Mouse (Mus musculus) G1E (cell line): ENCODE data around the gene Max. TPM values are rescaled to one million over a fixed set of nuclear protein-coding genes. Genes with fewer than 3 reads are reported as not detected.
A peak's percentile ranks its signal among the peaks of the same experiment; 100 is the strongest.

Experiments
- ATAC-seq: 2 replicates; pipeline ENCODE4 v1.8.0; 2016; ENCODE audit warnings: mild to moderate bottlenecking; ENCODE audit not compliant: insufficient number of reproducible peaks, poor library complexity, low FRiP score, severe bottlenecking; ENCODE audit errors: extremely low read depth
- DNase-seq: peaks from one replicate; pipeline ENCODE4 v3.0.0; 2012; ENCODE audit warnings: low spot score
- H3K27me3 ChIP-seq: 2 replicates; pipeline ENCODE4 v1.6.1; 2012; ENCODE audit warnings: mild to moderate bottlenecking, low read length, inconsistent platforms; ENCODE audit not compliant: insufficient read depth
- H3K36me3 ChIP-seq: replicated peaks from 2 replicates; pipeline ENCODE3; 2012; ENCODE audit warnings: mild to moderate bottlenecking, inconsistent platforms
- H3K4me1 ChIP-seq: 2 replicates; pipeline ENCODE4 v1.6.1; 2012; ENCODE audit warnings: low read depth, low read length, inconsistent platforms, mixed read lengths; ENCODE audit not compliant: insufficient read depth
- H3K4me3 ChIP-seq: 2 replicates; pipeline ENCODE4 v1.5.1; 2012; ENCODE audit warnings: low read depth, mild to moderate bottlenecking, inconsistent platforms, low read length, moderate library complexity, mixed read lengths
- H3K9me3 ChIP-seq: replicated peaks from 2 replicates; pipeline ENCODE4 v1.6.1; 2012; ENCODE audit warnings: inconsistent platforms
- CTCF ChIP-seq: IDR thresholded peaks from 2 replicates; pipeline ENCODE4 v1.5.1; 2012; ENCODE audit warnings: low read depth, low read length, inconsistent platforms, mixed read lengths
- GATA1 ChIP-seq: IDR thresholded peaks from 2 replicates; pipeline ENCODE4 v1.6.1; 2012; ENCODE audit warnings: borderline replicate concordance, low read length, inconsistent platforms, mixed read lengths
- GATA2 ChIP-seq: IDR thresholded peaks from 2 replicates; pipeline ENCODE4 v1.6.1; 2012; ENCODE audit warnings: low read depth, low read length, inconsistent platforms, borderline replicate concordance
- POLR2AphosphoS5 ChIP-seq: IDR thresholded peaks from 2 replicates; pipeline ENCODE4 v1.6.1; 2012; ENCODE audit warnings: low read depth, low read length, inconsistent platforms; ENCODE audit not compliant: insufficient replicate concordance
- TAL1 ChIP-seq: conservative IDR thresholded peaks from 2 replicates; pipeline ENCODE4 v1.6.1; 2012; ENCODE audit warnings: low read depth, low read length, inconsistent platforms, mixed read lengths
- polyA plus RNA-seq: library from polyadenylated mRNA; stranded (reverse); fragments of >175 nt; gene quantifications from 2 replicates; pipeline ENCODE4 v1.2.3, GENCODE M21; 2012
- total RNA-seq, 2 experiments: library from RNA; stranded (forward) in 1 of 2; stranded (reverse) in 1 of 2; fragments of 200-1000 nt in 1 of 2; fragments of >200 nt in 1 of 2; fragmentation: Nextera tagmentation in 1 of 2; gene quantifications; 2 replicates each; pipeline ENCODE4 v1.2.3; 2014 to 2017

The Max gene
- total and polyA plus RNA-seq, 3 experiments, result 136 to 252 (median 144) TPM

DNA sequence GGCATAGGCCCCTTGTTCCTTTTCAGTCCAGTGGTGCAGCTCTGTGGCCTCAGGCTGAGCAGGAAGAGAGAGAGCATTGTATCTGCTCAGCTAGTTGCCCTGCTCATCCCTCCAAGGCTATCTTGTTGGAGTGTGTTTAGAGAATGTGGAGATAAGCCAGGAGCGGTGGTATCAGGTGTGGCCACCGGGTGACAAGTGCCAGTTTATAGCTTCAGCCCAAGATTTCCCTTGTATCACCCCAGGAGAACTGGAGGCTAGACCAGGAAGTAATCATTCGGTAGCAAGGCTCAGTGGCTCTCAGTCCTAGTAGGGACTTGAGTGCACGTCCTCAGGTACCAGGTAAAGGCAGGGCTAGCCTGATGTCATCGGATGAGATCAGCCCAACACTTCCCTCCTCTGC, 52.8 kb downstream of the Max start:
- Histone ChIP-seq H3K9me3 (no peaks in the 10 kb centered on the region), H3K27me3 (no peaks in the 10 kb centered on the region), H3K4me3 (no peak overlapping the region; the same call in 1 of the 2 replicates), H3K4me1 (peaks cover 58% of the 10 kb centered on the region), H3K36me3 (peaks cover 82% of the 10 kb centered on the region)
- ATAC-seq (peak; percentile 56), DNase-seq (peak; percentile 56)
- TF ChIP-seq TAL1 (peak; percentile 70), POLR2AphosphoS5 (no peak), GATA2 (no peak)

DNA sequence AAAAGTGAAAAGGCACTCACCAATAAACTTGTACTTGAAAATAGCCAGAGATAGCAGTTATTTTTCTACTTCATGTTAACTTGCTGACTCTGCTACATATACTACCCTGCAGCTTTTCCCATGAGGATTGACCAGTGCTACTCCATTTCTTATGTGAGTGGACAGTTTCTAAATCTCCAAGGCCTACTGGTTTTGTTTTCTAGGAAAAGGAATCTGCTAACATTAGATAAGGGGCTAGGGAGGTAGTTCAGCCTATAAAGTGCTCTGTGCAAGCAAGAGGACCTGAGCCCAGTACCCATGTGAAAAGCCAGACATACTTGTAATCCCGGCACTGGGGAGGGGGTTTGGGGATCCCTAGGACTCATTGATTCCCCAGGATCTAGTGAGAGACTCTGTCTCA, 55.7 kb downstream of the Max start:
- ATAC-seq (no peak), DNase-seq (no peak)
- TF ChIP-seq GATA2 (no peak), CTCF (no peak), GATA1 (no peak), POLR2AphosphoS5 (no peak), TAL1 (no peak)
- H3K9me3 ChIP-seq, result no peaks in the 10 kb centered on the region
- peaks cover 85% of the 10 kb centered on the region for H3K36me3 ChIP-seq
- no peaks in the 10 kb centered on the region for H3K27me3 ChIP-seq
- H3K4me3 ChIP-seq, result no peak overlapping the region
- peaks cover 51% of the 10 kb centered on the region for H3K4me1 ChIP-seq

DNA sequence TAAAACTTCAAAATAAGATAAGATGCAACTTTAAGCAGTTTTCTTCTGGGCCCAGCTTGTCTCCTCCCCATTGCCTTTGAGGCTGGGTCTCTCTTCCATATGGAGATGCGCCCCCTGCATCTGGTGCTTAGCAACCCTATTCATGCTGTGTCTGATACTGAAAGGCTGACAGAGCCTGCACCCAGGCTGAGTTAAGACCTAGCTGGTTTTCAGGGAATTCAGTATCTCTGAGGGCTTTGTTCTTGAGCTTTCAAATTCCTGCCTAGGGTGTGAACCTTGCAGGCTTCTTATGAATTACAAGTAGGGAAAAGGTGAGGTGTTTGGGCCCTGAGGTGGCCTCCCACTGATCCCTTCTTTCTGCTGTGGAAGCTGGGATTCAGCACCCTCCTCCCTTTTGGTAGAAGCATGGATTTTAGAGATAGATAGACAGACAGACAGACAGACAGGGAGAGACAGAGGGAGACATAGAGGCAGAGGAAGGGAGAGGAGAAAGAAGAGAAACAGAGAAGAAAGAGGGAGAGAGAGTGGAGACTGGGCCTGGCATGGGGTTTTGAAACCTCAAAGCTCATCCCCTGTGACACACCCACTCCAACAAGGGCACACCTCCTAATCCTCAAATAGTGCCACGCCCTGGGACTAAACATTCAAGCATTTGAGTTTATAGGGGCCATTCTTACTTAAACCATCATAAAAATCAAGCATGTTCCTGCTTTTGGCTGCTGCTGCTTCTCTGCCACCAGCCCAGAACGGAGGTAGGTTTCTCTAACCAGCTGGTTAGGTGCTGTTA, 60.3 kb downstream of the Max start:
- peaks cover 83% of the 10 kb centered on the region for H3K36me3 ChIP-seq

DNA sequence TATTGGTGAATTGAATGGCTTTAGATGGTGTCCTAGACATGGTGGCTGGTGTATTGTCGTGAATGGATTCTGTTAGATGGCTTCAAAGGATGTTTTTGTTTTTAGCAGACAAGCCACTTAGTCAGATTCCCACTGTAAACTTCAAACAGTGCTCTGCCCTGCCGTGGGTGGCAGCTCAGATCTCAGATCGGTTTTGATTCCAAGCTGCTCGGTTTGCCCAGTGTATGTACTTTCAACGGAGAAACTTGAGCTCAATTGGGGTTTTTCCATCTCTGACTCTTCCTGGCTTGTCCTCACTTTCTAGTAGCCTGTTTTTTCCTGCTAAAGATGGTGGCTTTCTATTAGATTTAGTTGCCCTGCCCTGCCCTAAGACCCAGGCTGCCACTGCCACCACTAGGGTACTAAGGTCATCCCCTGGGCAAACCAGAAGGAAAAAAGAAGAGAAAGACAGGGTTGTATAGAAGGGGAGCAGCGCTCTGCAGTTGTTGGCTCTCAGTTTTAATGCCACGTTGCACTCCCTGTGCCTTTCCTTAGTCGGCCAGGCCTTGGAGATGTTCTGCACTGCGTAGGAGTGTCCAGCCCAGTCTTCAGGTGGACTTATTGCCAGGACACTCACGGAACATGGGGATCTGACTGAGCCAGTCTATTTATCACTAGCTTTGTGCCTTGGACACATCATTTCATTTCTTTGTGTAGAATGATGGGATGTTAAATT, 62.6 kb downstream of the Max start:
- no peak overlapping the region for H3K4me3 ChIP-seq
- H3K9me3 ChIP-seq, result no peaks in the 10 kb centered on the region
- ATAC-seq (no peak), DNase-seq (no peak)
- H3K4me1 ChIP-seq, result peaks cover 4% of the 10 kb centered on the region; the same call in 1 of the 2 replicates
- H3K36me3 ChIP-seq, result peaks cover 85% of the 10 kb centered on the region
- TF ChIP-seq TAL1 (no peak), CTCF (no peak), GATA1 (no peak)
- no peaks in the 10 kb centered on the region for H3K27me3 ChIP-seq

More for the DNA sequence above, 60.3 kb downstream of the Max start:
- Histone ChIP-seq H3K4me3 (no peak overlapping the region), H3K4me1 (peaks cover 16% of the 10 kb centered on the region), H3K27me3 (no peaks in the 10 kb centered on the region), H3K9me3 (no peaks in the 10 kb centered on the region)
- TF ChIP-seq TAL1 (no peak), CTCF (no peak), POLR2AphosphoS5 (no peak)
- ATAC-seq (no peak), DNase-seq (no peak)

DNA sequence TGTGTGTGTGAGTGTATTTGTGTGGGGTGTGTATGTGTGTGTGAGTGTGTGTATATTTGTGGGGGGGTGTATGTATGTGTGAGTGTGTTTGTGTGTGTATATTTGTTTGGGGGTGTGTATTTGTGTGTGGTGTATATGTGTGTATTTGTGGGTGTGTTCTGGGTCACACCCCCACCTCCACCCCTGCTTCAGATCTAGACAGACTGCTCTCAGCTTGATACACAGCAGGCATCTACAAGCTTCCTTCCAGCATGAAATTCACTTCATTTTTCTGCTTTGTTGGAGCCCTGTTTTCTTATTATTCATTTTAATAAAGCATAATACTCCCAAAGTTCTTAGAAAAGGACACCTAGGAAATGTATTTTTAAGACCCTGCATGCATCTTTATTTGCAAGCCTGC, 63.9 kb downstream of the Max start:
- Histone ChIP-seq H3K4me1 (peaks cover 7% of the 10 kb centered on the region), H3K27me3 (no peaks in the 10 kb centered on the region), H3K36me3 (peaks cover 89% of the 10 kb centered on the region), H3K4me3 (no peak overlapping the region), H3K9me3 (no peaks in the 10 kb centered on the region)
- no peak for DNase-seq
- no peak for ATAC-seq
- TF ChIP-seq GATA2 (no peak), POLR2AphosphoS5 (no peak), CTCF (no peak), GATA1 (no peak), TAL1 (no peak)

DNA sequence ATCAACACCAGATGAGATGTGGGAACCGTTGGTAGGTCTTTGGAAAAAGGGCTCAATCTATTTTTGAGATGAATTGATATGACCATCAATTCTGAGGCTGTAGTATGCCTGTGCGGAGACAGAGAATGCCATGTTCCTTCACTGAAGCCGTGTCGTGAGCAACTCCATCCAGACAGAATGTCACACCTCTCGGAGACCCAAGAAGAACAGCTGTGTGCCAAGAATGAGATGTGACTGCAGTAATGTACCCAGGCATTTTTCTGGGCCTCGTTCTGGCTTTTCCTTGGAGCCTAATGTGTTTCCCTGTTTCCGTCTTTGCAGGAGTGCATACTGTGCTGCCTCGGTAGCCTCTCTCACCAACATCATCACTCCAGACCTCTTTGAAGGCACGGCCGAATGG, 65.0 kb downstream of the Max start:
- peaks cover 86% of the 10 kb centered on the region for H3K36me3 ChIP-seq
- no peak for TF ChIP-seq GATA1
- no peak for TF ChIP-seq CTCF
- no peak for TF ChIP-seq POLR2AphosphoS5
- TF ChIP-seq TAL1, result no peak
- TF ChIP-seq GATA2, result no peak
- DNase-seq (no peak), ATAC-seq (no peak)
- no peak overlapping the region for H3K4me3 ChIP-seq
- peaks cover 7% of the 10 kb centered on the region for H3K4me1 ChIP-seq
- no peaks in the 10 kb centered on the region for H3K9me3 ChIP-seq
- H3K27me3 ChIP-seq, result no peaks in the 10 kb centered on the region
